Mouse (Mus musculus): ENCODE results near the gene Tax1bp3. TPM values are rescaled to one million over a fixed set of nuclear protein-coding genes. Genes with fewer than 3 reads are reported as not detected.

The Tax1bp3 gene
- 101 and 131 TPM in 2 replicates for polyA plus RNA-seq (2012; rRNA removed)

GRCm38 (mm10) chr11:73176608-73177508, at the start of gene Tax1bp3, which contains the start of gene Emc6:
Gene Tax1bp3, plus strand, starts transcription at chr11:73177083.
Gene Emc6, minus strand, starts transcription at chr11:73177037.
- peak; percentile 91 for DNase-seq (ENCODE audit: low spot score)

- no peak for DNase-seq (ENCODE audit: low spot score)
Measured at GRCm38 (mm10) chr11:73131020-73131419, 45.9 kb upstream of the Tax1bp3 start.

- no peak for DNase-seq (ENCODE audit: low spot score)
Measured at GRCm38 (mm10) chr11:73132999-73133398, 43.9 kb upstream of the Tax1bp3 start.

GRCm38 (mm10) chr11:73134222-73134621, 42.7 kb upstream of the Tax1bp3 start:
- DNase-seq (ENCODE audit: low spot score): no peak

GRCm38 (mm10) chr11:73136587-73136986, 40.3 kb upstream of the Tax1bp3 start:
- no peak for DNase-seq (ENCODE audit: low spot score)

GRCm38 (mm10) chr11:73137116-73137515, 39.8 kb upstream of the Tax1bp3 start:
- DNase-seq (ENCODE audit: low spot score): no peak

GRCm38 (mm10) chr11:73137591-73138501, 39.0 kb upstream of the Tax1bp3 start, which contains the start of gene Haspin:
Gene Haspin, minus strand, starts transcription at chr11:73138294.
- DNase-seq (ENCODE audit: low spot score): peak; percentile 82

- DNase-seq (ENCODE audit: low spot score): no peak
Measured at GRCm38 (mm10) chr11:73144261-73144681, 32.6 kb upstream of the Tax1bp3 start.

- no peak for DNase-seq (ENCODE audit: low spot score)
Measured at GRCm38 (mm10) chr11:73146026-73146974, 30.6 kb upstream of the Tax1bp3 start.

- DNase-seq (ENCODE audit: low spot score): no peak
Measured at GRCm38 (mm10) chr11:73146975-73147365, 29.9 kb upstream of the Tax1bp3 start.

- no peak for DNase-seq (ENCODE audit: low spot score)
Measured at GRCm38 (mm10) chr11:73148209-73148608, 28.7 kb upstream of the Tax1bp3 start.

- DNase-seq (ENCODE audit: low spot score): no peak
Measured at GRCm38 (mm10) chr11:73155071-73155470, 21.8 kb upstream of the Tax1bp3 start.

GRCm38 (mm10) chr11:73159957-73160810, 16.7 kb upstream of the Tax1bp3 start, which contains the start of gene P2rx5:
Gene P2rx5, plus strand, starts transcription at chr11:73160421.
- DNase-seq (ENCODE audit: low spot score): peak; percentile 40

- DNase-seq (ENCODE audit: low spot score): no peak
Measured at GRCm38 (mm10) chr11:73160811-73161200, 16.1 kb upstream of the Tax1bp3 start.

- no peak for DNase-seq (ENCODE audit: low spot score)
Measured at GRCm38 (mm10) chr11:73161616-73162015, 15.3 kb upstream of the Tax1bp3 start.

GRCm38 (mm10) chr11:73162284-73162683, 14.6 kb upstream of the Tax1bp3 start:
- DNase-seq (ENCODE audit: low spot score): no peak

- no peak for DNase-seq (ENCODE audit: low spot score)
Measured at GRCm38 (mm10) chr11:73168071-73168470, 8.8 kb upstream of the Tax1bp3 start.

GRCm38 (mm10) chr11:73168576-73168975, 8.3 kb upstream of the Tax1bp3 start:
- no peak for DNase-seq (ENCODE audit: low spot score)

- no peak for DNase-seq (ENCODE audit: low spot score)
Measured at GRCm38 (mm10) chr11:73169231-73169630, 7.7 kb upstream of the Tax1bp3 start.

- no peak for DNase-seq (ENCODE audit: low spot score)
Measured at GRCm38 (mm10) chr11:73172186-73172585, 4.7 kb upstream of the Tax1bp3 start.
